Mouse (Mus musculus) testis, adult 2 months (tissue): ENCODE results near the gene 3100002H09Rik.

ENCODE experiments used
- CTCF ChIP-seq: fragments of 200-500 bp; IDR thresholded peaks from 2 replicates; pipeline ENCODE4 v1.5.1; 2012; ENCODE audit warnings: low read depth, mild to moderate bottlenecking, inconsistent platforms, low read length, moderate library complexity; ENCODE audit not compliant: control insufficient read depth, insufficient read depth, insufficient replicate concordance
- POLR2A ChIP-seq: fragments of 200-500 bp; IDR thresholded peaks from 2 replicates; pipeline ENCODE4 v1.6.1; 2012; ENCODE audit warnings: low read depth, mild to moderate bottlenecking, inconsistent platforms, low read length, moderate library complexity; ENCODE audit not compliant: control insufficient read depth

- TF ChIP-seq CTCF (no peak), POLR2A (no peak)
Measured at GRCm38 (mm10) chr4:124606180-124606579, 4.4 kb downstream of the 3100002H09Rik start.
